Mouse (Mus musculus): ENCODE measurements around the gene Abcc5. TPM values are rescaled to one million over a fixed set of nuclear protein-coding genes. Genes with fewer than 3 reads are reported as not detected.
"Not testable (repeated sequence)": the region's sequence is repeated elsewhere in the genome, so short reads cannot be mapped to it uniquely, and the experiment has no call there.

Gene Abcc5
- polyA plus RNA-seq (2015; fragmentation: Nextera tagmentation; extraction: Ambion mirVana) = 39.4 and 40.0 TPM in 2 replicates

DNA sequence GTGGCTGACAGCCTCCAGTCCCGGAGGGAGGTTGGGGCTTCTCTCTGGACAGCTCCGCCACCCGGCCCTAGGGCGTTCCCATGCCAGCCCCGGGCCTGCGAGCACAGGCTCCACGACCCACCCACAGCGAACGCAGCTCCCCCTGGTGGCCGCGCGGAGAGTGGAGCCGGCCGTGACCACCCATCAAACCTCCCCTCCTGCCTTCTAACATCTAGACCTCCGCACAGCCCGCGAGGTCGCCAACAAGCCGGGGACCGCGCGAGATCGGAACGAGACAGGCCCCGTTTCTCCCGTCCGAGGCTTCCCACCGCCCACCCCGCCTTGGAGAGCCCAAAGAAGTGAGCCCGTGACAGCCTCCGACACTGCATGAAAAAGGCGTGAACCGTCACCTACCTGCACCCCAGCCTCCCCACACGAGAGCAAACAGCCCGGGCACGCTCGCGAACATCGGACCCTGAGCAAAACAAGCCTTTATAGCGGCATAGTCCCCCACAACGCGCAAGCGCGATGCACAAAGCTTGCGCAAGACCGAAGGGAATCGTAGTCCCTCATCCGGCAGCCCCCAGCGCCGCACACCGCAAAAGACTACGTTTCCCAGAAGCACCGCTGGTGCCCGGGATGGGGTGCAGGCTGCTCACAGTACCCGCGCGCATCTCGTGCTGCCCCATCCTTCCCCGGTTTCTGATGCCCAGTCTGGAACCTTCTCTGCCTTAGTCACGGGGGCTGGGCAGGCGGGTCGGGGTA is at the start of gene Abcc5:
Gene Abcc5 (minus strand): TSS at position 540 of the 744 bp plus-strand sequence.
- peak within 1 kb of the TSS; percentile 73 for H3K9ac ChIP-seq
- no peaks in the 10 kb centered on the region for H3K27me3 ChIP-seq (replicated peaks)
- H3K9me3 ChIP-seq = no peaks in the 10 kb centered on the region
- H3K4me3 ChIP-seq (replicated peaks) = peak within 1 kb of the TSS; percentile 85
- ATAC-seq = peak; percentile 98
- 0 out of 2 replicates have a peak, but pooled peaks cover under 1% of the 10 kb centered on the region for H3K36me3 ChIP-seq
- H3K27ac ChIP-seq = peak within 1 kb of the TSS; percentile 61; the same call in 1 of the 2 replicates
- H3K4me1 ChIP-seq (replicated peaks) = 0 out of 2 replicates have a peak, but pooled peaks cover 6% of the 10 kb centered on the region
- WGBS = under 1% methylated on average over 62 of the region's 62 CpGs
- peak within 1 kb of the TSS; percentile 78 for H3K4me2 ChIP-seq (replicated peaks)

DNA sequence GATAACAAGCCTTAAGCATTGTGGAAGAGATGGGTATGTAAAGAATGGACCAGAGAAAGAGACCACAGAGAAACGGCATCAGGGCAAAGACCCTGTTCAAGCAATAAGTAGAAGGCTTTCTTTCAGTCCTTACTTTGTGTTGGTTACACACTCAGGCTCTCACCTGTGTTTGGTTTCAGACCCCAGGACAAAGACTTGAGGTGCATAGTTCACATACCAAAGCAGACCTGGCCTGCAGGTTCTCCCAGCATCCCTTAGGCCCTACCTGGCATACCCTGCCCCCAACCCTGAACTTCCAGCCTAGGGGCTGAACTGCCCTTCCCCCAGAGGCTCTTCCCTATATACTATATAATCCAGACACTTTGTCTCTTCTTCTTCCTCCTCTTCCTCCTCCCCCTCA is 49.1 kb upstream of the Abcc5 start:
- no peak overlapping the region for H3K27ac ChIP-seq
- WGBS = 81% methylated on average over 1 of the region's 1 CpGs
- no peak for ATAC-seq
- H3K9me3 ChIP-seq = no peaks in the 10 kb centered on the region
- H3K4me1 ChIP-seq (replicated peaks) = no peaks in the 10 kb centered on the region; the same call in 1 of the 2 replicates
- no peaks in the 10 kb centered on the region for H3K27me3 ChIP-seq (replicated peaks)
- H3K4me3 ChIP-seq (replicated peaks) = no peak overlapping the region
- H3K36me3 ChIP-seq = no peaks in the 10 kb centered on the region
- no peak overlapping the region for H3K9ac ChIP-seq
- no peak overlapping the region for H3K4me2 ChIP-seq (replicated peaks)

DNA sequence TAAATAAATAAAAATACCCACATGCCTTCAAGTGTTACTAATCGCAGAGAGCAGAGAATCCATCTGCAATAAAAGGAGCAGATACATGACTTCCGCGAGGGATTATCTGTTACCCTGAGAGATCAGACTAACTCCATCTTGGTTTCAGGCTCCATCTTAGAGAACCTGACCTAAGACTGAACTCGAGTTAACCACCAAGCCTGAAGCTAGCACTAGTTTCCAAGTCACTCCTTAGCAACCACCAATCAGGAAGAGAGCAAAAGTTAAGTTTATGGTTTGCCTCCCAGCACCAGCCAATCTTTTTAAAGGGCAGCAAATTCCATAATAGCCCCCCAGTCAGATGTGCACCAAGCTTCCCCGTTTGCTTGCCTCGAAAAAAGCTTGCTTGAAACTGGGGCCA is 48.6 kb upstream of the Abcc5 start:
- Histone ChIP-seq H3K4me3 (replicated peaks) (no peak overlapping the region), H3K9ac (no peak overlapping the region), H3K4me2 (replicated peaks) (no peak overlapping the region), H3K27me3 (replicated peaks) (no peaks in the 10 kb centered on the region), H3K9me3 (no peaks in the 10 kb centered on the region), H3K27ac (no peak overlapping the region), H3K4me1 (replicated peaks) (no peaks in the 10 kb centered on the region; the same call in 1 of the 2 replicates), H3K36me3 (no peaks in the 10 kb centered on the region)
- no peak for ATAC-seq
- WGBS = 81% methylated on average over 6 of the region's 6 CpGs

DNA sequence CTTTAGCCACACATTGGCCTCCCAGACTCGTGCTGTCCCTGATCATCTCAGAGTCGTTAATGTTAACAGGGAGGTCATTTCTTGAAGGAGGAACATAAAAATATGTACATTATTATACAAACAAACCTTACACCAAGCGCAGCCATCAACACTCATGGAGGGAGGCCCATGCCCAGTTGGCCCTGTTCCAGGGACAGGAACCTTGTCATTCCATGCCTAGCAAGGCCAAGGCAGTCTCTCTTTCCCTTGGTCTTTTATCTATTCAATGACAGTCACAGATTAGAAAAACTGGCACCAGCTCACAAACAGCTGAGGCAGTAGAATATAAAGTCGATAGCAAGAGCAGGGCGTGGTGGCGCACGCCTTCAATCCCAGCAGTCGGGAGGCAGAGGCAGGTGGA is 48.0 kb upstream of the Abcc5 start:
- H3K4me3 ChIP-seq (replicated peaks) = no peak overlapping the region
- no peak overlapping the region for H3K4me2 ChIP-seq (replicated peaks)
- no peak overlapping the region for H3K27ac ChIP-seq
- 82% methylated on average over 8 of the region's 8 CpGs for WGBS
- no peaks in the 10 kb centered on the region; the same call in 1 of the 2 replicates for H3K4me1 ChIP-seq (replicated peaks)
- no peaks in the 10 kb centered on the region for H3K27me3 ChIP-seq (replicated peaks)
- H3K9me3 ChIP-seq = no peaks in the 10 kb centered on the region
- no peak for ATAC-seq
- no peak overlapping the region for H3K9ac ChIP-seq
- no peaks in the 10 kb centered on the region for H3K36me3 ChIP-seq

DNA sequence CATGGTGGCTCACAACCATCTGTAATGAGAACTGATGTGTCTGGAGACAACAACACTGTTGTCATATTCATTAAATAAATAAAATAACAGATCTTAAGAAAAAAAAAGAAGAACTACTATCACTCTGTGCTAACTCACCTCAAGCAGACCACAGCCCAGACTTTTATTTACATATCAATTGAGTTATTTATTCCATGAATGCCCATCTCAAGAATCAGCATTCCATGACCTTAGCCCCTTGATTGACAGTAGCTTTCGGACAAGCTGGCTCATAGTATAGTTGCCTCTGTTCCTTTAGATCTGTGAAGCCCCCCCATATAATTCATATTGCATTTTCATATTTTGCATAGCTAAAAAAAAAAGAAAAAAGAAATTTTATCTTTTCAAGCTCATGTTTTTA is 47.6 kb upstream of the Abcc5 start:
- Histone ChIP-seq H3K9ac (no peak overlapping the region), H3K4me1 (replicated peaks) (no peaks in the 10 kb centered on the region; the same call in 1 of the 2 replicates), H3K36me3 (no peaks in the 10 kb centered on the region), H3K27ac (no peak overlapping the region), H3K9me3 (no peaks in the 10 kb centered on the region), H3K4me2 (replicated peaks) (no peak overlapping the region), H3K27me3 (replicated peaks) (no peaks in the 10 kb centered on the region), H3K4me3 (replicated peaks) (no peak overlapping the region)
- WGBS = 94% methylated on average over 1 of the region's 1 CpGs
- ATAC-seq = no peak

DNA sequence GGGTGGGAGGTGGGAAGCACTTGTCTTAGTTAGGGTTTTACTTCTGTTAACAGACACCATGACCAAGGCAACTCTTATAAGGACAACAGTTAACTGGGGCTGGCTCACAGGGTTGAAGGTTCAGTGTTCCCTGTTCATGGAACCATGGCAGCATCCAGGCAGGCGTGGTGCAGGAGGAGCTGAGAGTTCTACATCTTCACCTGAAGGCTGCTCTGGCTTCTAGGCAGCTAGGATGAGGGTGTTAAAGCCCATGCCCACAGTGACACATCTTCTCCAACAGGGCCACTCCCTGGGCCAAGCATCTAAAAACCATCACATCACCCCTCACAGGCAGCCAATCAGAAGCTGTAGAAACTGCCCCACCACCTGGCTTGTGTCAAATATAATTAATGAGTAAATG is 45.5 kb upstream of the Abcc5 start:
- no peak for ATAC-seq
- 83% methylated on average over 1 of the region's 1 CpGs for WGBS
- H3K4me2 ChIP-seq (replicated peaks) = no peak overlapping the region
- no peaks in the 10 kb centered on the region for H3K9me3 ChIP-seq
- no peaks in the 10 kb centered on the region; the same call in 1 of the 2 replicates for H3K4me1 ChIP-seq (replicated peaks)
- no peak overlapping the region for H3K27ac ChIP-seq
- no peak overlapping the region for H3K9ac ChIP-seq
- H3K4me3 ChIP-seq (replicated peaks) = no peak overlapping the region
- H3K27me3 ChIP-seq (replicated peaks) = no peaks in the 10 kb centered on the region
- no peaks in the 10 kb centered on the region for H3K36me3 ChIP-seq

DNA sequence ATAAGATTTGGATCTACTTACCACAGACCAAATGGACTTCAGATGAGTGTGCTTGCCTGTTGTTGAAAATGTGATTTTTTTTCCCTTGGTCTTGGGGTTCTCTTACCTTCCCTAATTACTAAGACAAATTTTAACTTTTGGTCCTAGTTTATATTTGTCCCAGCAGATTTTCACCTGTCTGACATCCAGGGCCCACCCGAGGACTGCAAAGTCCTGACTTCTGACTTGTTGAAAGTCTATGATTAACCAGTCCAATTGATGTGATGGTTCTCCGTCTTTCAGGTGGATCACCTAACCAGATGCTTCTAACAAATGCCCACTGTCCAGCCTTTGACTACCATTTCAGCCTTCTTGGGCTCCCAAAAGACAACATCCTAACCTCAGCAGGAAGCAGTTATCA is 44.8 kb upstream of the Abcc5 start:
- 91% methylated on average over 2 of the region's 2 CpGs for WGBS

DNA sequence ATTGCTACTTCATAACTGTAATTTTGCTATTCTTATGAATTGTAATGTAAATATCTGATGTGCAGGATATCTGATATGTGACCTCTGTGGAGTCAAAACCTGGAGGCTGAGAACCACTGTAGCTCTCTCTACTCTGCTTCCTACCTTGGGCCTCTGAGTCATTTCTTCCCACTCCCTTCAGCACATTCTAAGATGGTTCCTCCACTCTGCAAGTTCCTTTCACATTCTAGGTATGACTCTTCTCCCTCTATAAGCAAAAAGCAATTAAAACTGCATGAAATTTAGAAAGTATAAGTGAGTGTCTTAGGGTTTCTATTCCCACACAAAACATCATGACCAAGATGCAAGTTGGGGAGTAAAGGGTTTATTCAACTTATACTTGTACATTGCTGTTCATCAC is 38.5 kb upstream of the Abcc5 start:
- no peaks in the 10 kb centered on the region for H3K36me3 ChIP-seq
- ATAC-seq = no peak
- no peaks in the 10 kb centered on the region for H3K27me3 ChIP-seq (replicated peaks)
- no peak overlapping the region for H3K27ac ChIP-seq
- H3K4me3 ChIP-seq (replicated peaks) = no peak overlapping the region
- no peak overlapping the region for H3K9ac ChIP-seq
- no peaks in the 10 kb centered on the region for H3K4me1 ChIP-seq (replicated peaks)
- H3K4me2 ChIP-seq (replicated peaks) = no peak overlapping the region
- H3K9me3 ChIP-seq = no peaks in the 10 kb centered on the region

More for the DNA sequence above, 44.8 kb upstream of the Abcc5 start:
- Histone ChIP-seq H3K4me2 (replicated peaks) (no peak overlapping the region), H3K9ac (no peak overlapping the region), H3K4me1 (replicated peaks) (no peaks in the 10 kb centered on the region), H3K4me3 (replicated peaks) (no peak overlapping the region), H3K27ac (no peak overlapping the region), H3K9me3 (no peaks in the 10 kb centered on the region), H3K27me3 (replicated peaks) (no peaks in the 10 kb centered on the region), H3K36me3 (no peaks in the 10 kb centered on the region)
- ATAC-seq = no peak

DNA sequence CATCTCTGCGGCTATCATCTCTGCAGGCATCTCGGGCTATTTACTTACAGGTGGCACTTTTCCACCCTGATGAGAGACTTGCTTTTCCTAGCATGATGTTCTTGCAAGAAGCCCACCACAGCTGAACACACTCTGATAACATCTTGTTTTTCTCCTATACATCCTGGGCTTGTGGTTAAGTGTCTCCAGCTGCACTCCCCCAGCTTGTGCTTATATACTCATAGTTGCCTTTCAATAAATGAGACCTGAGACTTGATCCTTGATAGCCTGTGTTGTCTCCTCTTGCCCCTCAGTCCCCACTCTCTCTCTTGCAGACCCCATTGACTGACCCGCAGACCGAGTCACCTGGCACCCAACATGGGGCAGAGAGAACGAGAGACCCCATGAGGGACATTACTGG is 32.5 kb upstream of the Abcc5 start:
- not testable (repeated sequence) for H3K9me3 ChIP-seq; H3K27me3 ChIP-seq (replicated peaks); H3K4me2 ChIP-seq (replicated peaks); ATAC-seq; H3K9ac ChIP-seq; H3K4me3 ChIP-seq (replicated peaks); H3K36me3 ChIP-seq; H3K27ac ChIP-seq; H3K4me1 ChIP-seq (replicated peaks)
- WGBS = 82% methylated on average over 5 of the region's 5 CpGs

DNA sequence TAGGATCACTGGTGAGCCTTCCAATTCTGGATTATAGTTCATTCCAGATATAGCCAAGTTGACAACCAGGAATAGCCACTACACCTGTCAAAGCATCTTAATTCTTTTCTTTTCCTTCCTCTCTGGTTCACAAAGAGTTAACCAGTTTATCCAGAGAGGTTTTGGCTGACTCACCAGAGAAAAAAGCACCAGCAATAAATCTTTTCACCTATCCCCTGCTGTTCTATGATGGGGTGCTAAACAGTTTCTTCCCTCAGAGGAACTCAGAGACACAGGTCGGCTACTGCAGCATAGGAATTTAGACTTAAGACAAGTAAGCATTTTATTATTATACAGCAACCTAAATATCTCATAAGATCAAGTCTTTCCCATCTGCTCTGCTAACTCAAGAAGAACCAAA is 29.9 kb upstream of the Abcc5 start:
- H3K4me3 ChIP-seq (replicated peaks) = no peak overlapping the region
- no peaks in the 10 kb centered on the region for H3K4me1 ChIP-seq (replicated peaks)
- no peak for ATAC-seq
- no peaks in the 10 kb centered on the region for H3K27me3 ChIP-seq (replicated peaks)
- no peak overlapping the region for H3K9ac ChIP-seq
- no peaks in the 10 kb centered on the region for H3K36me3 ChIP-seq
- H3K27ac ChIP-seq = no peak overlapping the region
- no peak overlapping the region for H3K4me2 ChIP-seq (replicated peaks)
- 3% methylated on average over 1 of the region's 1 CpGs for WGBS
- no peaks in the 10 kb centered on the region for H3K9me3 ChIP-seq

DNA sequence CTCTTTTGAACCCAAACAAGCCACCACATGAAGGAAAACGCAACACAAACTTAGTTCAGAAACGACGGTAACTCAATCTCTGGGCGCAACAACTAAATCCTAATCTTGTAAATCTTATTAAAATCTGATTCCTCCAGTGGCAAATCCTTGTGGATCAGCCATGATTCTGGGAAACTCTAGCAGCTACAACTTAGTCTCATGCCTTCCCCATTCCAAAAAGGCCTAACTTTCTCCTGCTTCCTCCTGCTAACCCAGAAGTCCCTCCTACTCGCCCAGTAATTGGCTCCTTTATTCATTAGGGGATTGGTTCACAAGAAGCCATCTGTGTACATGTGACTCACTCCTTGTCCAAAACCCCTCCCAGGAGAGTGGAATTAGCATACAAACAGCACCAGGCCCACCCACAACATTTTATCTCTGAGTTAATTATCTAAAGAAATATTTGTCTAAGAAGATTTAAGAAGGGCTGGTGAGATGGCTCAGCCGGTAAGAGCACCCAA is 28.0 kb upstream of the Abcc5 start:
- no peaks in the 10 kb centered on the region for H3K4me1 ChIP-seq (replicated peaks)
- H3K9ac ChIP-seq = no peak overlapping the region
- H3K27ac ChIP-seq = no peak overlapping the region
- no peaks in the 10 kb centered on the region for H3K36me3 ChIP-seq
- 91% methylated on average over 6 of the region's 6 CpGs for WGBS
- H3K9me3 ChIP-seq = no peaks in the 10 kb centered on the region
- no peak for ATAC-seq
- H3K27me3 ChIP-seq (replicated peaks) = no peaks in the 10 kb centered on the region
- H3K4me2 ChIP-seq (replicated peaks) = no peak overlapping the region
- H3K4me3 ChIP-seq (replicated peaks) = no peak overlapping the region

DNA sequence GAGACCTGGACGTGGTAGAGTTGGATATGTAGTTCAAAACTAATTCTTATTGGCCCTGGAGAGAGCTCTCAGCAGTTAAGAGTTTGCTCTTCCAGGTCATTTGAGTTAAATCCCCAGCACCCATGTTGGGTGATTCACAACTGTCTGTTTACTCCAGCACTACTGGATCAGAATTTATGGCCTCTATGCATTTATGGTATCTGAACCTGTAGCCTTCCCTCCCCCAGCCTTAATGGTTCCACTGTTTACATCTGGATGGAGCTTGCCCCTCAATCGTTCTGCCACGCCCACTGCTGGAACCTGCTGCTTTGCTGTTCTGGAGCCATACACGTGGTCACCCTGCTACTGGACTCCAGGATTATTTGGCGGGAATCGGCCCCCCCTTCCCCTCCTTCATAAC is 25.6 kb upstream of the Abcc5 start:
- H3K36me3 ChIP-seq = no peaks in the 10 kb centered on the region
- no peak overlapping the region for H3K4me2 ChIP-seq (replicated peaks)
- H3K27ac ChIP-seq = no peak overlapping the region
- H3K9ac ChIP-seq = no peak overlapping the region
- WGBS = 41% methylated on average over 6 of the region's 6 CpGs
- H3K9me3 ChIP-seq = no peaks in the 10 kb centered on the region
- no peak overlapping the region for H3K4me3 ChIP-seq (replicated peaks)
- H3K4me1 ChIP-seq (replicated peaks) = no peaks in the 10 kb centered on the region
- H3K27me3 ChIP-seq (replicated peaks) = no peaks in the 10 kb centered on the region
- ATAC-seq = 0 out of 2 replicates have a peak, but pooled peaks have one; percentile 25

DNA sequence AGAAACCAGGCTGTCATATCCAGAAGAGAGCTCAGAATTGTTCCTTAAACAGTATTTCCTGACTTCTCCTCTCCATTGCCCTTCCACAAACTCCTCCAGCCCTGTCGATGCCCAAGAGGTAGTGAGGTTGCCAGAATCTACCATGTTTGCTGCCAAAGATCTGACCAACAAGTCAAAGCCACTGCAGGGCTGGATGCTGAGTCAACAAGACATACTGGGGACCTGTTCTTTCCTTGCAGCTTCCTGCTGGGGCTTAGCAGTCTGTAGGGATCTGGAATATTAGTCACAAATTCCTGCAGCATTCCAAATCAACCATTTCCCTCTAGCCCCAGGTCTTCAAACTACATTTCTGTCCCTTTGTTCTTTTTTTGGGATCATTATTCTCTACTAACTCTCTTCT is 19.7 kb upstream of the Abcc5 start:
- Histone ChIP-seq H3K4me1 (replicated peaks) (no peaks in the 10 kb centered on the region), H3K27me3 (replicated peaks) (no peaks in the 10 kb centered on the region), H3K9ac (no peak overlapping the region), H3K4me2 (replicated peaks) (no peak overlapping the region), H3K36me3 (no peaks in the 10 kb centered on the region), H3K27ac (no peak overlapping the region), H3K4me3 (replicated peaks) (no peak overlapping the region), H3K9me3 (no peaks in the 10 kb centered on the region)
- 88% methylated on average over 1 of the region's 1 CpGs for whole genome bisulfite sequencing
- no peak for ATAC-seq
